Comparison of ENCODE assay signal across 19 mouse cellular contexts in genomic region chr1:136178741-136179140, GRCm38 (mm10). TPM values are rescaled to one million over a fixed set of nuclear protein-coding genes. Genes with fewer than 3 reads are reported as not detected.
DNase-seq lines count a peak whose midpoint lies in the region; ATAC-seq lines count a peak whose summit lies in the region.
"Had no signal": no experiment of that assay in that cellular context is flagged by ENCODE, and none has a peak within 500 bp of the region (broad histone marks: within the 10 kb centered on the region; RNA-seq: fewer than 3 reads in every experiment).

No protein-coding gene starts in this region.

- 0 out of 2 replicates have a peak overlapping the region, but pooled peaks have one; percentile 13 for H3K27ac ChIP-seq in hindbrain, embryonic 13.5 days
- H3K27ac ChIP-seq in hindbrain, embryonic 10.5 days = no peak overlapping the region
- H3K27ac ChIP-seq: embryonic facial prominence, embryonic 15.5 days; forebrain, embryonic 12.5 days; heart, embryonic 13.5 days; hindbrain, embryonic 15.5 days; limb, embryonic 10.5 days; macrophage had no signal

- H3K9me3 ChIP-seq in hindbrain, embryonic 13.5 days = no peaks in the 10 kb centered on the region
- no peaks in the 10 kb centered on the region for H3K9me3 ChIP-seq in hindbrain, embryonic 10.5 days
- H3K9me3 ChIP-seq: embryonic facial prominence, embryonic 15.5 days; forebrain, embryonic 12.5 days; heart, embryonic 13.5 days; hindbrain, embryonic 15.5 days; limb, embryonic 10.5 days had no signal

- no peaks in the 10 kb centered on the region for H3K27me3 ChIP-seq in hindbrain, embryonic 13.5 days
- no peaks in the 10 kb centered on the region for H3K27me3 ChIP-seq in hindbrain, embryonic 10.5 days (ENCODE audit: insufficient read depth, poor library complexity, severe bottlenecking)
- H3K27me3 ChIP-seq: embryonic facial prominence, embryonic 15.5 days; forebrain, embryonic 12.5 days; hindbrain, embryonic 15.5 days had no signal

- DNase-seq in hindbrain, embryonic 10.5 days (ENCODE audit: low spot score) = no peak
- peak; percentile 75 for DNase-seq in lung, postnatal 10 days
- DNase-seq in gastrocnemius, postnatal 10 days = no peak
- DNase-seq in spleen, postnatal 10 days (ENCODE audit: low spot score in 2 of 2) = no peak
- no peak for DNase-seq in thymus, postnatal 36 days
- DNase-seq: adrenal gland, postnatal 10 days; kidney, adult 18-20 months; right cerebral cortex, adult 18-20 months had no signal

- no peak for ATAC-seq in hindbrain, embryonic 13.5 days (ENCODE audit: low FRiP score)
- peak; percentile 42 for ATAC-seq in granulocyte monocyte progenitor cell, adult 5-6 weeks (replicated peaks; ENCODE audit: poor library complexity, severe bottlenecking)
- ATAC-seq: midbrain, embryonic 16.5 days had no signal

- no peak overlapping the region for H3K9ac ChIP-seq in hindbrain, embryonic 13.5 days
- H3K9ac ChIP-seq: embryonic facial prominence, embryonic 15.5 days; forebrain, embryonic 12.5 days; heart, embryonic 13.5 days; hindbrain, embryonic 15.5 days had no signal

- peaks cover 46% of the 10 kb centered on the region for H3K36me3 ChIP-seq in hindbrain, embryonic 13.5 days
- H3K36me3 ChIP-seq in hindbrain, embryonic 10.5 days = peaks cover 57% of the 10 kb centered on the region
- H3K36me3 ChIP-seq: embryonic facial prominence, embryonic 15.5 days had no signal

- no peak overlapping the region for H3K4me3 ChIP-seq in hindbrain, embryonic 13.5 days
- no peak overlapping the region for H3K4me3 ChIP-seq in hindbrain, embryonic 10.5 days
- H3K4me3 ChIP-seq: embryonic facial prominence, embryonic 15.5 days; forebrain, embryonic 12.5 days; heart, embryonic 13.5 days; hindbrain, embryonic 15.5 days; limb, embryonic 10.5 days had no signal

- 65% methylated on average over 6 of the region's 6 CpGs for WGBS in hindbrain, embryonic 13.5 days
- 60% methylated on average over 6 of the region's 6 CpGs for WGBS in hindbrain, embryonic 10.5 days

- peaks cover 12% of the 10 kb centered on the region for H3K4me1 ChIP-seq in hindbrain, embryonic 13.5 days (replicated peaks)
- peaks cover 21% of the 10 kb centered on the region for H3K4me1 ChIP-seq in hindbrain, embryonic 10.5 days (replicated peaks)

- H3K4me2 ChIP-seq in hindbrain, embryonic 13.5 days = no peak overlapping the region
- H3K4me2 ChIP-seq: embryonic facial prominence, embryonic 15.5 days; forebrain, embryonic 12.5 days; heart, embryonic 13.5 days; hindbrain, embryonic 15.5 days had no signal

RNA-seq across cellular contexts. Expression of gene Mroh3, which starts 33.9 kb away (rescaled TPM):
- not detected in 2 replicates for polyA plus RNA-seq in hindbrain, embryonic 13.5 days (2015; fragmentation: Nextera tagmentation; extraction: Ambion mirVana)
- 0.40 and 0.47 TPM in 2 replicates for polyA plus RNA-seq in hindbrain, embryonic 10.5 days (2016; fragmentation: Nextera tagmentation; extraction: Ambion mirVana)
- total RNA-seq in granulocyte monocyte progenitor cell, adult 5-6 weeks (2014; fragmentation: Nextera tagmentation) = not detected in 2 replicates
- not detected in 2 replicates for total RNA-seq in granulocyte monocyte progenitor cell, adult 5-6 weeks (2017)
- total RNA-seq in gastrocnemius, postnatal 10 days (2021) = not detected
- total RNA-seq: adrenal gland, postnatal 10 days; gastrocnemius, adult 18-20 months had no signal
- polyA plus RNA-seq: embryonic facial prominence, embryonic 15.5 days; heart, embryonic 13.5 days; hindbrain, embryonic 15.5 days; macrophage; midbrain, embryonic 16.5 days; neural tube, embryonic 14.5 days had no signal

RNA-seq across cellular contexts. Expression of gene Kif21b, which starts 47.6 kb away (rescaled TPM):
- polyA plus RNA-seq in hindbrain, embryonic 13.5 days (2015; fragmentation: Nextera tagmentation; extraction: Ambion mirVana) = 43.7 and 44.2 TPM in 2 replicates
- 6.6 and 15.5 TPM in 2 replicates for polyA plus RNA-seq in hindbrain, embryonic 10.5 days (2016; fragmentation: Nextera tagmentation; extraction: Ambion mirVana)
- total RNA-seq in granulocyte monocyte progenitor cell, adult 5-6 weeks (2014; fragmentation: Nextera tagmentation) = 10.8 and 12.4 TPM in 2 replicates
- 5.6 and 6.6 TPM in 2 replicates for total RNA-seq in granulocyte monocyte progenitor cell, adult 5-6 weeks (2017)
- total RNA-seq in gastrocnemius, postnatal 10 days (2021) = 1 to 10 TPM; 1.1 to 2.0 TPM

RNA-seq across cellular contexts. Expression of gene Inava, which starts 55.3 kb away (rescaled TPM):
- 3.4 and 3.5 TPM in 2 replicates for polyA plus RNA-seq in hindbrain, embryonic 13.5 days (2015; fragmentation: Nextera tagmentation; extraction: Ambion mirVana)
- 19.8 and 25.6 TPM in 2 replicates for polyA plus RNA-seq in hindbrain, embryonic 10.5 days (2016; fragmentation: Nextera tagmentation; extraction: Ambion mirVana)
- not detected in 2 replicates for total RNA-seq in granulocyte monocyte progenitor cell, adult 5-6 weeks (2014; fragmentation: Nextera tagmentation)
- not detected in 2 replicates for total RNA-seq in granulocyte monocyte progenitor cell, adult 5-6 weeks (2017)
- total RNA-seq in gastrocnemius, postnatal 10 days (2021) = under 1 TPM in 1 of 2 experiments, not detected in 1; 0.28 TPM
- total RNA-seq: gastrocnemius, adult 18-20 months had no signal
- polyA plus RNA-seq: macrophage had no signal
